Mouse (Mus musculus): ENCODE measurements around the gene Lifr.

Lifr gene

DNA sequence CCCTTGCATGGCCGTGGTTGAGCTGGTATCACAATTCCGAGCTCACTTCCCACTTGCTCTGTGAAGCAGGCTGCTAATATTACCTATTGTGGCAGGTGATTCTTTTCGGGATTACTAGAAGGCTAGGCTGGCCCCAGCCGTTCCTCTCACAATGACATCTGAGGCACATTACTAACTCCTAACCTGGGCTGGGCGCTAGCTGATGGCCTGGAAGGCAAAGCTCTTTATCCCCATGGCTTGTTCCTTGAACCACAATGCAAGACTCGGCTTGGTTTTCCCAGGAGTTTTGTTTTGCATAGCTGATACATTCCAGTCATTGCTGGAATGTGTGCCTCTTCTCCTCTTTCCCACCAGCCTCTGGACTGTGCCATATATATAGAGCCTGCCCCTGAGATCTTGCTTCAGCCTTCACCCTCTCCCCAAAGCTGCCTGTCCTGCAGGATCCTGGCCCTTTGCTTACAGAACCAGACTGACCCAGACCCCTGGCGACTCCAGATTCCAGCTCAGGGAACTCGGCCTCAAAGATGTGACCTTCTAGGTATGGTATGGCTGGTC is at the start of gene Lifr:
Gene Lifr (plus strand): TSS at position 404 of the 555 bp plus-strand sequence.
- DNase-seq = no peak

GRCm38 (mm10) chr15:7044081-7044749 is 46.2 kb upstream of the Lifr start:
- no peak for DNase-seq

DNA sequence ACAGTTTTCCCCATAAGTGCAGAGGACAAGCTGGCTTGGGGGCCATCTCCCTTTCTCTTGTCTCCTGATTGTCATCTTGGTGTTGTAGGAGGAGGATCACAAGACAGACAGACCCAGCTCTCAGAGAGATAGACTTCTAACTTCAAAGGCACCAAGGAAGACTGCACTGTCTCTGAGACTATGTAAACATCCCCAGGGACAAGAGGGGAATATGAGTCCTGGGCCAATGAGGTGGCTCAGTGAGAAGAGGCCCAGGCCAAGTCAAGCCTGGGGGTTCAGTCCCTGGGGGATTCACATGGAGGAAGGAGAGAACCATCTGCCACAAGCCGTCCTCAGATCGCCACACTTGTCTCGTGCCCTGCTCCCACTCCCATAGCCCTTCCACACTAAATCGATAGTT is 45.4 kb upstream of the Lifr start:
- no peak for DNase-seq

GRCm38 (mm10) chr15:7047931-7048330 is 42.5 kb upstream of the Lifr start:
- DNase-seq = no peak

DNA sequence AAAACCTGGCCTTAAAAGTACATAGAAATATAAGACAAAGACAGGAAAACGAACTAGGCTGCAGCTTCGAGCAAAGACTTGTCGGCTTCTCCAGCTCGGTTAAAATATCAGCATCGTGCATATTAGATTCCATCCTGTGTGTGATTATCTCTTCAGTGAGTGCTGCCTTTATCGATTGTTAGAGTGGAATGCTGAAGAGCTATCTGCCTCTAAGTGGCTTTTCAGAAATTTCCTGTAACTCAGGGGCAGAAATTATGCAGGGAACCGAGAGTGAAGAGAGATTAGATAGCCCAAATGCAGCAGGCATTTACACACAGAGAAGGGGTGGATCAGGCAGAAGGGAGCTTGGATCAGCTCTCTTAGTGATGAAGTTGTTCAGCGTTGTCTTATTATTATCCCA is 41.5 kb upstream of the Lifr start:
- no peak for DNase-seq

DNA sequence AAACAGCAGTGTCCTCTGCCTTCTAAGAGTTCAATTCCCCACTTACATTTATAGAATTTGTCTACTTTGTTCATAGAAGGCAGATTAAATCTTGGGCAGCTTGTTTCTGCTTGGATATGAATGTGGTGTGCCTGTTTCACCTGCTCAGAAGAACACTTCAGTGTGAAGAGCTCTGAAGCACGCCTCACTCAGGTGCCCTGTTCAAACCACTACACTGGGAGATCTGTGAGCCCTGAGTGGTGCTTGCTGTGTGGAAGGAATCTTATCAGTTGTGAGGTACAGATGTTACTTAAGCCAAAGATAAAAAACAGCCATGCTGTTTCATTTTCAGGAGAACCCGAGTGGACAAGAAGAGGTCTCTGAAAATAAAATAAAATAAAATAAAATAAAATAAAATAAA is 38.7 kb upstream of the Lifr start:
- no peak for DNase-seq

DNA sequence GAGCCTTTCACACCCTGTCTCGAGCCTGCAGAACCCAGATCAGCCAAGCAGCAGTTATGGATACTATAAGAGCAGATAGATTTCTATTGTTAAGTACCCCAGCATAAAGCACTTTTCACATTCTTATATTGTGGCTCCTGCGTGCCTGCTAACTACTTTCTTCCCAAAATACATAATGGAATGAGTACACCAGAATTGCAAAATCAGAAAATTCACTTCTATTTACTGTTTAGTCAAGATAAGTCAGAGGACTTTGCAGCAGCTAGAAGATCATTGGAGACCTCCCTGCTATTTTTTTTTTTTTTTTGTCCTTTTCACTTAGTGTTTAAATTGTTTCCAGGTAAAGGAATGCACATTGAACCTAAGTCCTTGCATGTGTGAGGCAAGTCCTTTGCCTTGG is 38.3 kb upstream of the Lifr start:
- DNase-seq = no peak

DNA sequence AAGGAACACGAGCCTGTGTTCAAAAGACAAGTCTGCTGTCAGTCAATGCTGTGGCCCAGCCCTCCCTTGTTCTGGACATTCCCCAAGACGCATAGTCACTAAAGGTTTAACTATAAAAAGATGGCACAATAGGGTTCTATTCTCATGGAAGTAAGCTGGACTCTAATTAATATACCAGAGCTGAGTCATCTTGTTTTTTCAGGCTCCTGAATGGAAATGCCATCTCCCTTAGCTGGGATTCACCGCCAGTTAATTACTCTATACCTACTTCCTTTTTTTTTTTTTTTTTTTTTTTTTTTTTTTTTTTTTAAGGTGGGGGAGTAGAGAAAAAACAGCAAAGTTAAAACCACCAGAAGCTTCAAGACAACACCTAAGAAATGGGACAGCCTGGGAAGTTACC is 33.6 kb upstream of the Lifr start:
- DNase-seq = no peak

DNA sequence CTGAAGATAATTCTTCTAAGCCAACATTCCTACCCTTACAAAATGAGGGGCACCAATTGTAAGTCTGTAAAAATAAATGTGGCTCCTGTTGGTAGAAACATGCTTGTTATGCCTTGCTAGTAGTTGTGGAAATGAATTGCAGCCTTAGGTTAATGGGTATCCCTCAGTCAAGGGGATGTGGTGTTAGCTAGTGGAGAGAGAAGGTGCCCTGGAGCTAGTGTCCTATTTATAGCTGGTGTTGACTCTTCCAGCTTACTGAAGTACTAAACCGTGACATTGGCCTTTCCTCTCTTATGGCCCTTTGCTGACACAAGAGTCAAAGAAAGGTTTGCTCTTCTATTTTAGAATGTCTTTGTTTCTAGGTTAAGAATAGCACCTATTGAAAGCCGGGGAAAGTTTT is 29.9 kb upstream of the Lifr start:
- DNase-seq = no peak

DNA sequence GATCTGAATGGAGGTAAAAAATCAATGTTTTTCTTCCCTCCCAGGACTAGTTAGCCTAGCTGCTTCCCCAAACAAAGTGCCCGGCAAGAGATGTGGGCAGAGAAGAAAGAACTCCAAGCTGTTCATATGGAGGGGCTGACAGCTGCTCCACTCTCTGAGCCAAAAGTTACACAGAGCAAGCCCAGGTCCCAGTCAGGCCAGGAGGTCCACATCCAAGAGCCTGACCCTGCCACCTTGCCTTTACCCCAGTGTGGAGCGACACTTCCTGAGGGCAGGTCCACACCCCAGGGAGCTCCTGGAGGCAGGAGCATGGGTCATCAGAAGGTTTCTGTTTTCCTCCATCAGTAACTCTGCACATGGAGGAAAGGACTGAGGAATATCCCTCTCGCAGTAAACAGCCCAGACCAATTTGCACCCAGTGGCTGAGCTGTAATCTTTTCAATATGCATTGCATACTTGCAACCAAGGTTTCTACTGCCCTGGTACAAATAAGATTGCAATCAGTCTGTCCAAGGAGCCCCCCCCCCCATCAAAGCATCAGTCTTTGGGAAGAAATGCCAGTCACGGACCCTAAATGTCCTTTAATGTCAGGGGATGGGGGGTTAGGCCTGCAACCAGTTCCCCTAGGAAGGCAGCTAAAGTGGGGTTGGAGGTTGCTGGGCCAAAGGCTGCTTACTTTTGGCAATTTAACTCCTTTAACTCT is 28.3 kb upstream of the Lifr start:
- DNase-seq = no peak

DNA sequence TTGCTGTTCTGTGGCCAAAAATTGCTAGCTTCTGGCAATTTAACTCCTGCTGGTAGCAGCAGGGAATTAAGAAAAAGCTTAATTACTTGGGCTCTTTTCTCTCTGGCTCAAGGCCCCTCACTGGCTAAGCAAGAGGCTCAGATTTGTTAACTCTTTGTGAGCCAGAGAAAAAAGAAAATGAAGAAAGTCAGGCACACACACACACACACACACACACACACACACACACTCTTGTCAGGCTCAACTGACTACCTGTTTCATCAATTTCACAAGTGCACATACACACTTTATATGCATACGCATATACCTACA is 27.8 kb upstream of the Lifr start:
- DNase-seq = no peak

DNA sequence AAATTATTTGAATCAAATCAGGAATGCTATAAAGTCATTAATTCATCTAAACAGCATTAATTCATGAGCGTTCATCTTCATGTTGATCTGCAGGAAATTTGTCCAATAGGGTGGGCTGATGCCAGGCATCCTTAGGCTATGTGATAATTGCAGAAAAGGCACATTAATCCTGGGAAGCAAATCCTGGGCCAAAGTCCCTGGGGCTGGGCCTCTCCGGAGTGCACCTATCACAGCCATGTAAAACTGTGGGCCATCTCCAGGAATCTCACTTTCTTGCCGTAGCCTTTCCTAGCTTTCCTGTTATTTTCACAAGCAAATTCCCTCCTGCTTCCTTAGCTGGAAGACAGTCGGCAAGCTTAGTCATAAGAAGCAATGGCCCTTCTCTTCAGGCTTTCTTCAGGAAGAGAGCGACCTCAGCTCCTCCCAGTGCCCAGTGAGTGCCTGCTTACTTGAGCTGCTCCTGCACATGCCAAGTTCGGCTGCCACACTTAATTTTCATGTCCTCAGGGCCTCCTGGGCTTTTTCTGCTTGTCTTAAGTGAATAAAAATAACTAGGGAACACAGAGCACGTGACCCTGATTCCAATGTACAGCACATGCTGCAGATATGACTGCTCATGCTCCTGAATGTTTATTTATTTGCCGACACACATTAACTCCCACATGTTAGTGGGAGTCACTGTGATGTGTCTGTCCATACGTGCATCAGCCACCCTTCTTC is 26.7 kb upstream of the Lifr start:
- DNase-seq = peak; percentile 35 to 65

GRCm38 (mm10) chr15:7064992-7065523 is 25.4 kb upstream of the Lifr start:
- DNase-seq = peak in 1 of 2 experiments; percentile 41

DNA sequence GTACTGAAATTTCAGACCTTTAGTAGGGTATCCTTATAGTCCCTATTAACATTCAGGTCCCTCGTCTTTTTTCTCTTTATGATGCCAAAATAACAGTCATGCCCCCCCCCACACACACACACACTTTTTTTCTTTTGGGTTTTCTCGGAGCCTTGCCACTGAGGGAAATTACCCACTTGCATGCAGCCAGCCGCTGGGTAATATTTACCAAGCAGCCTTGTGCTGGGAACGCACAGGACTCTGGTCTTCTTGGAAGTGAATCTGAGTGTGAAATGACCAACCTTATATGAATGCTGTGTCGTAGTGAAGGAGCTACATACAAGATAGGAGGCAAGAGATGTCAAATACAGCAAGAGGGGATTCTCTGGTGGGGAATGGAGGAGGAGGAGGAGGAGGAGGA is 24.8 kb upstream of the Lifr start:
- peak; percentile 53 to 68 for DNase-seq

DNA sequence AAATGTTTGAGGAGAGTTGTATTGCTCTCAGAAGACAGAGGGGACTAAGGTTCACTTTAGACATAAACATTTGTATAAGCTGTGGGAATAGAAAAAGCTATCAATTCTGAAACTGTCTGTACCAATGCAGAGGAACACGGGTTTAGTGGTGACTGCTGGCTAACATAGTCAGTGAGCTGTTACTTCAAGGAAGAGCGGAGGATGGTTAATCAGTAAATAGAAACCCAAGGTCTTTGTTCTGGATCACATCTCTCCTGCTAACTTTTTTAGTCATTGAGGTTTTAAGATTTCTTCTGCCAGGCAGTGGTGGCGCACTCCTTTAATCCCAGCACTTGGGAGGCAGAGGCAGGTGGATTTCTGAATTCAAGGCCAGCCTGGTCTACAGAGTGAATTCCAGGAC is 23.7 kb upstream of the Lifr start:
- no peak for DNase-seq

- DNase-seq = peak in 1 of 2 experiments; percentile 51
Measured at GRCm38 (mm10) chr15:7069374-7069773, 21.0 kb upstream of the Lifr start.

GRCm38 (mm10) chr15:7070199-7070794 is 20.1 kb upstream of the Lifr start:
- DNase-seq = peak in 1 of 2 experiments; percentile 47

DNA sequence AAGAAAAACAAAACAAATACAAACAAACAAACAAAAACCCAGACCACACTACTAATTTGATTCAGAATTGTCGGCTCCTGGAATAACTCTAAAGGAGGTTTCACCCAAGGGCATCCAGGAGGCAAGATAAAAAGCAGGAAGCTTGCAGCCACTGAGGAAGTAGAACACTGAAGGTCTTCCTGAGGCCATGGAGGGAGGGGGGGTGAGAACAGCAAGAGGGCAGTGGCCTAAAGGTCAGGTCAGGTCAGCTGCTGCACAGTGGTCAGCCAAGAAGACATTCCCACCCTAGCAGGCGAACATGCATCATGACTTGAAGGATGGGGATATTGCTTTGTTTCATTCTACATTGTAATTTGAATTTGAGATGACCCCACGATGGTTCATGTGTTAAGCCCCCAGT is 17.1 kb upstream of the Lifr start:
- peak; percentile 59 to 72 for DNase-seq

DNA sequence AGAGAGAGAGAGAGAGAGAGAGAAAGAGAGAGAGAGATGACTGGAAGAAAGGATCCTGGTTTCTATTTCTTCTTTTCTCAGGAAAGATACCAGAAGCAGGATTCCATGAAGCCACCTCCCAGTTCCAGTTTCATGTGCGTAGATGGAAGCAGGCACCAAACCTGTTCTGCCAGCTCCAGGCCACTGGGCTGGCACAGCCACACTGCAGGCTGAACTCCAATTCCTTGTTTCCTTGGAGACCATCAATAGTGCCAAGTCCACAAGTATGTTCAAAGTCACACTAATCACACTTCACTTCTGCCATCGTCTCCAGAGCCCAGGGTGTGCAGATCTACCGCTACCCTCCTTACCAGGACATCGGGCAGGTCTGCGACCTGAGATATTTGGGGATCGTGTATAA is 15.2 kb upstream of the Lifr start:
- peak; percentile 58 to 85 for DNase-seq

- no peak for DNase-seq
Measured at GRCm38 (mm10) chr15:7078356-7078755, 12.1 kb upstream of the Lifr start.

DNA sequence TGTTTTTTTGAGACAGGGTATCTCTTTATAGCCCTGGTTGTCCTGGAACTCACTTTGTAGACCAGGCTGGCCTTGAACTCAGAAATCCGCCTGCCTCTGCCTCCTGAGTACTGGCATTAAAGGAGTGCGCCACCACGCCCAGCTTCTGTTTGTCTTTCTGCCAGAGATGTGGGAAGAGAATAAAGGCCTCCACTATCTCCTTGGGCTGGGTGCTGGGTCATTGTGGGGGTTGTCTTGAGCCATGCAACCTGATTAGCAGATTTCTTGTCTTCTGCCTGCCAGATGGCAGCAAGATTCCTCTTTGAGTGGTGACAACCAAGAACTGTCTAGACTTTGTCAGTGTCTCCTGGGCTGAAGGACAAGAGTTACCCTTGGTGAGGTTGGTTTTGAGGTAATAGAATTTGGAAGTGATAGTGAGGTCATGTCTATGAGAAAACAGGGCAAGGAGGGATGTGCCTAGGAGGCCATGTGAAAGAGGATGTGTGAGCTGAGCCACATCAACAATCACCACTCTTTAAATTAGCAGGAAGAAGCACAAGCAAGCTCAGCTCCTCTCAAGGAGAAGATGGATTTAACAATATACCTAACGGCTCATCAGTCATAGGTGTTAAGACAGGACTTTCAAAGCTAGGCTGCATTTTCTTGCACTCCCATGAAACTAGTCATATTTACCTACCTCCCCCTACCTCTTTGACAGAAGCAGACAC is 10.6 kb upstream of the Lifr start:
- DNase-seq = no peak

DNA sequence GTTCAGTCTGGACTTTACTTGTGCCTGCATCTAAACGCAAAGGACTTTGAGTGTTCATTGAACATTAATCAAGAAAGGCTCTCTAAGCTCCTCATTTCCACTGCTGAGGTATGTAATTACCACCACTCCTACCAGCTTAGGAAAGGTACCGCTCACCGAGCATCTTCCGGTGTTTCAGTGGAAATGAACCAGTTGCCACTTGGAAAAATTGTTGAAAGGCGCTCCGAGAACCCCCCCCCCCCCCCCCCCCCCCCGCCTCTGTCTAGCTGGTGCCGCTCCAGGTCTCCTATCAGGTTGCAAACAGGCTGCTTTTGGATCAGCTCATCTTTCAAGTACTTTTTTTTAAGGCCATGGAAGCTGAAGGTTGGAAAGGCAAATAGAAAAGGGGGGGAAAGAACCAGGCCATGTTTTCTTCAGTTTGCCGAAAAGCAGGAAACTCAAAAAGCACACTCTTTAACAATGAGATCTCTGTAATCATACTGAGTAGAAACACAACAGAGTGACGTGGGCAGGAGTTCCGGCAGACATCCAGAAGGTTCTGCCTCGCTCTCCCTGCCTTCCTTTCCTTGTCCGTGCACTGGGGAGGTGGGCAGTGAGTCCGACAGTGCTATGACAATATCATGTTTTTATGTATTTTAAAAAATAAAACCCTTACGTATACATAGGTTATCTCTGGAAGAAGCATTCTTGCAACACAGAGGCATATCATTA is 9.3 kb upstream of the Lifr start:
- peak in 1 of 2 experiments; percentile 57 for DNase-seq
